Mouse (Mus musculus) CH12F3 (cell line): ENCODE results near the gene Brca1.
"Not testable (repeated sequence)": the region's sequence is repeated elsewhere in the genome, so short reads cannot be mapped to it uniquely, and the experiment has no call there.

Experiments
- in situ Hi-C: fragments of 300-500 bp; cut with MboI; formaldehyde crosslinking; loops from 2 replicates; pipeline ENCODE4 v1.14.3; 2020; ENCODE audit warnings: low sequenced_read_pairs

Gene Brca1

GRCm38 (mm10) chr11:101544132-101544531, 7.6 kb downstream of the Brca1 start:
- in situ Hi-C loops, result no loop called here

GRCm38 (mm10) chr11:101543533-101543932, 8.2 kb downstream of the Brca1 start:
- in situ Hi-C loops, result no loop called here

GRCm38 (mm10) chr11:101526686-101527085, 25.1 kb downstream of the Brca1 start:
- in situ Hi-C loops, result no loop called here

GRCm38 (mm10) chr11:101525936-101526595, 25.7 kb downstream of the Brca1 start:
- in situ Hi-C loops, result no loop called here

GRCm38 (mm10) chr11:101525056-101525455, 26.7 kb downstream of the Brca1 start:
- in situ Hi-C loops, result no loop called here

- in situ Hi-C loops, result no loop called here
Observed at GRCm38 (mm10) chr11:101524446-101524845, 27.3 kb downstream of the Brca1 start.

GRCm38 (mm10) chr11:101519364-101519763, 32.4 kb downstream of the Brca1 start:
- in situ Hi-C loops, result no loop called here

GRCm38 (mm10) chr11:101518937-101519336, 32.8 kb downstream of the Brca1 start:
- in situ Hi-C loops, result no loop called here

- in situ Hi-C loops, result no loop called here
Observed at GRCm38 (mm10) chr11:101507090-101507489, 44.7 kb downstream of the Brca1 start.

- in situ Hi-C loops, result no loop called here
Observed at GRCm38 (mm10) chr11:101506269-101506780, 45.4 kb downstream of the Brca1 start.

GRCm38 (mm10) chr11:101486126-101486525, 65.6 kb downstream of the Brca1 start:
- in situ Hi-C loops, result no loop called here

GRCm38 (mm10) chr11:101485509-101486028, 66.2 kb downstream of the Brca1 start:
- in situ Hi-C loops, result no loop called here

GRCm38 (mm10) chr11:101484814-101485213, 66.9 kb downstream of the Brca1 start:
- in situ Hi-C loops, result no loop called here

- in situ Hi-C loops, result no loop called here
Observed at GRCm38 (mm10) chr11:101484245-101484644, 67.5 kb downstream of the Brca1 start.

- in situ Hi-C loops, result no loop called here
Observed at GRCm38 (mm10) chr11:101483804-101484203, 68.0 kb downstream of the Brca1 start.

GRCm38 (mm10) chr11:101480912-101481311, 70.8 kb downstream of the Brca1 start:
- in situ Hi-C loops, result no loop called here

- in situ Hi-C loops, result no loop called here
Observed at GRCm38 (mm10) chr11:101479171-101479635, 72.6 kb downstream of the Brca1 start.

GRCm38 (mm10) chr11:101477552-101478211, 74.1 kb downstream of the Brca1 start:
- in situ Hi-C loops, result no loop called here

GRCm38 (mm10) chr11:101477194-101477551, 74.6 kb downstream of the Brca1 start:
- in situ Hi-C loops, result no loop called here

- in situ Hi-C loops, result not testable (repeated sequence)
Observed at GRCm38 (mm10) chr11:101476361-101476760, 75.4 kb downstream of the Brca1 start.

GRCm38 (mm10) chr11:101474298-101474697, 77.5 kb downstream of the Brca1 start:
- in situ Hi-C loops, result no loop called here

- in situ Hi-C loops, result not testable (repeated sequence)
Observed at GRCm38 (mm10) chr11:101473686-101474085, 78.1 kb downstream of the Brca1 start.
